Mouse (Mus musculus) midbrain, embryonic 13.5 days (tissue): Measurements from ENCODE around the gene Tysnd1. TPM values are rescaled to one million over a fixed set of nuclear protein-coding genes. Genes with fewer than 3 reads are reported as not detected.

Source experiments
- ATAC-seq: fragments of 200-750 bp; cut with Nextera tagmentation; 2 replicates; pipeline ENCODE4 v1.8.0; 2017; ENCODE audit warnings: mild to moderate bottlenecking, moderate TSS enrichment, moderate library complexity
- H3K27ac ChIP-seq: fragments of 300-500 bp; sonication (generic); 2 replicates; pipeline ENCODE4 v1.5.1; 2015; ENCODE audit warnings: inconsistent platforms, mild to moderate bottlenecking, moderate library complexity
- H3K27me3 ChIP-seq: fragments of 300-500 bp; sonication (generic); 2 replicates; pipeline ENCODE4 v1.6.1; 2015; ENCODE audit warnings: mild to moderate bottlenecking, inconsistent platforms
- H3K36me3 ChIP-seq: fragments of 300-500 bp; sonication (generic); 2 replicates; pipeline ENCODE4 v1.6.1; 2015; ENCODE audit warnings: mild to moderate bottlenecking, inconsistent platforms
- H3K4me1 ChIP-seq: fragments of 300-500 bp; sonication (generic); replicated peaks from 2 replicates; pipeline ENCODE4 v1.6.1; 2015; ENCODE audit warnings: inconsistent platforms
- H3K4me2 ChIP-seq: fragments of 300-500 bp; sonication (generic); replicated peaks from 2 replicates; pipeline ENCODE4 v1.6.1; 2015; ENCODE audit warnings: moderate library complexity, mild to moderate bottlenecking, inconsistent platforms
- H3K4me3 ChIP-seq: fragments of 300-500 bp; sonication (generic); replicated peaks from 2 replicates; pipeline ENCODE4 v1.5.1; 2015; ENCODE audit warnings: mild to moderate bottlenecking, inconsistent platforms
- H3K9ac ChIP-seq: fragments of 300-500 bp; sonication (generic); replicated peaks from 2 replicates; pipeline ENCODE4 v1.6.1; 2015; ENCODE audit warnings: mild to moderate bottlenecking, inconsistent platforms
- H3K9me3 ChIP-seq: fragments of 300-500 bp; sonication (generic); 2 replicates; pipeline ENCODE4 v1.6.1; 2016; ENCODE audit warnings: mild to moderate bottlenecking, inconsistent platforms
- WGBS: fragments of 180-500 bp; shearing (Covaris S2); methylation state at CpG from one replicate; pipeline ENCODE4 v1.1.7; 2015; 5-methylcytosine and 5-hydroxymethylcytosine counted together
- polyA plus RNA-seq: library from polyadenylated mRNA; unstranded; fragments of >200 nt; fragmentation: Nextera tagmentation; extraction: Ambion mirVana; gene quantifications from 2 replicates; pipeline ENCODE4 v1.2.1, GENCODE M21; 2015

The Tysnd1 gene
- polyA plus RNA-seq, 1 experiment from 2014 or later = 24.9 TPM

DNA sequence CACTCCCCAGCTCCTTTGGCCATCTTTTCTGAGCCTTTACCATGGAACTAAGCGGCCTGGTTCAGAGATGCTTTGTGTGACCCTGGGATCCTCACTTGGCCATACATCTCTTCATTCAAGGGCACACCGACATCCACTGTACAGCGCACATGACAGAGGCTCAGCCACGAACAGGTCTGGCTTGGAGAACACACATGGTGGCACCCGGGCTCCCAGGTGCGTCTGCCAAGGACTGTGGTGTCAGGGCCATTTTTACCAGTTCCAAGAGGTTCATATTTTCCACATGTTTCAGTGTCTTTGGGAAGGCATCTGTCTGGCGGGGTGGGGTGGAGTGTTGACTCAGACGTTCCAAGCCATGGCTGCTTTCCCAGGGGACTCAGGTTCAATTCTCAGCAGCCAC, 47.0 kb downstream of the Tysnd1 start:
- Histone ChIP-seq H3K4me3 (no peak overlapping the region), H3K4me2 (no peak overlapping the region), H3K9ac (no peak overlapping the region), H3K4me1 (no peaks in the 10 kb centered on the region), H3K9me3 (0 out of 2 replicates have a peak, but pooled peaks cover 3% of the 10 kb centered on the region), H3K27me3 (no peaks in the 10 kb centered on the region), H3K36me3 (peaks cover 100% of the 10 kb centered on the region), H3K27ac (no peak overlapping the region)
- WGBS = 95% methylated on average over 8 of the region's 8 CpGs
- ATAC-seq = no peak

DNA sequence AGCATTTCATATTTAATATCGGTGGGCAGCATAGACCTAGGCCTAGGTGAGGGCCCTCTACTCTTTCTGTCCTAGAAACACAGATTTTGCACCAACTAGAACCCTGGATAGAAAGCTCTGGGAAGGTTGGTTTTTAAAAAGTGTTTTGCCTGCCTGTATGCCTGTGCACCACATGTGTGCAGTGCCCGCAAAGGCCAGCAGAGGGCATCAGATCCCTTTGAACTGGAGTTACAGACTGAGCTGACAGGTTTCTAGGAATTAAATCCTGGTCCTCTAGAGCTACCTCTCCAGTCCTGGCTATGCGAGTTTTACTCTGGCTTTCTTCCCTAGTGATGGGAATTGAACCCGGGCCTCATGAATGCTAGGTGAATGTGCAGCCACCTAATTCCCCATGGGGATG, 49.8 kb downstream of the Tysnd1 start:
- no peak for ATAC-seq
- H3K36me3 ChIP-seq = peaks cover 98% of the 10 kb centered on the region
- H3K9ac ChIP-seq = no peak overlapping the region
- no peaks in the 10 kb centered on the region for H3K27me3 ChIP-seq
- H3K27ac ChIP-seq = no peak overlapping the region
- no peak overlapping the region for H3K4me2 ChIP-seq
- H3K9me3 ChIP-seq = 0 out of 2 replicates have a peak, but pooled peaks cover 3% of the 10 kb centered on the region
- WGBS = 89% methylated on average over 4 of the region's 4 CpGs
- no peaks in the 10 kb centered on the region for H3K4me1 ChIP-seq
- H3K4me3 ChIP-seq = no peak overlapping the region

DNA sequence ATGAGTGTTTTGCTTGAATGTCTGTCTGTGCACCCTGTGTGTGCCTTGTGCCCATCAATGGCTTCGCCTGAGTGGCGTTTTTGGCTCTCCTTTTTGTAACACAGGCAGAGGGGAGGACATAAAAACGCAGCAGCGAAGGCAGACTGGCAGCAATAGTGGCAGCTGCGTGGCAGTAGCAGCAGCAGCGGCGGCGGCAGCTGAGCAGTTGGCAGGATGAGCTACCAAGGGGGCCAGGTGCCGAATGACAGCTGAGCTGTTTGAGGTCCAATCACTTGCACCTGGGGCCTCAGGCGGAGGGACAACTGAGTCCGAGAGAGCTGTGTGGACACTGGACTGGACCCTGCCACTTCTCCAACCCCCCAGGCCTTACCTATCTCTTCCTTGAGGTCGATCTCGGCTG, 52.0 kb downstream of the Tysnd1 start:
- 94% methylated on average over 13 of the region's 13 CpGs for WGBS
- Histone ChIP-seq H3K9me3 (0 out of 2 replicates have a peak, but pooled peaks cover 3% of the 10 kb centered on the region), H3K4me2 (no peak overlapping the region), H3K27ac (no peak overlapping the region), H3K9ac (no peak overlapping the region), H3K4me3 (no peak overlapping the region), H3K27me3 (no peaks in the 10 kb centered on the region), H3K36me3 (peaks cover 98% of the 10 kb centered on the region), H3K4me1 (no peaks in the 10 kb centered on the region)
- no peak for ATAC-seq

DNA sequence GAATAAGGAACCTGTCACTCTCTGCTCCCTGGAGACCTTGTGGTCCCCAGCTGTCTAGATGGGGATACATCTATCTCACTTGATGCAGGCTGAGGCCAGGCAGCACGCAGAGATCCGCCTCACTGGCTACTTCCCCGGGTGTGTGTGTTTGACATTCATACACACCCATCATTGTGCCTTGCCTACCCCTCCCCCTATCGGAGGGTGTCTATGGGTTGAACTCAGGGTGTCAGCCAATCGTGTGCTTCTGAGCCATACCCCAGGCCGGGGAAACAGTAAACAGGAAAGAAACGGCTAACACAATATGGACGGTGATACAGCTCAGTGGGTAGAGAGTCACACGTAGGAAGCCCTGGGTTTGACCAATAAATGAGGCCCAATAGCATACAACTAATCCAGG, 54.7 kb downstream of the Tysnd1 start:
- no peak overlapping the region for H3K4me2 ChIP-seq
- 0 out of 2 replicates have a peak, but pooled peaks cover 3% of the 10 kb centered on the region for H3K9me3 ChIP-seq
- peaks cover 96% of the 10 kb centered on the region for H3K36me3 ChIP-seq
- no peaks in the 10 kb centered on the region for H3K4me1 ChIP-seq
- no peaks in the 10 kb centered on the region for H3K27me3 ChIP-seq
- H3K9ac ChIP-seq = no peak overlapping the region
- 93% methylated on average over 9 of the region's 9 CpGs for WGBS
- no peak overlapping the region for H3K4me3 ChIP-seq
- ATAC-seq = no peak
- no peak overlapping the region for H3K27ac ChIP-seq

DNA sequence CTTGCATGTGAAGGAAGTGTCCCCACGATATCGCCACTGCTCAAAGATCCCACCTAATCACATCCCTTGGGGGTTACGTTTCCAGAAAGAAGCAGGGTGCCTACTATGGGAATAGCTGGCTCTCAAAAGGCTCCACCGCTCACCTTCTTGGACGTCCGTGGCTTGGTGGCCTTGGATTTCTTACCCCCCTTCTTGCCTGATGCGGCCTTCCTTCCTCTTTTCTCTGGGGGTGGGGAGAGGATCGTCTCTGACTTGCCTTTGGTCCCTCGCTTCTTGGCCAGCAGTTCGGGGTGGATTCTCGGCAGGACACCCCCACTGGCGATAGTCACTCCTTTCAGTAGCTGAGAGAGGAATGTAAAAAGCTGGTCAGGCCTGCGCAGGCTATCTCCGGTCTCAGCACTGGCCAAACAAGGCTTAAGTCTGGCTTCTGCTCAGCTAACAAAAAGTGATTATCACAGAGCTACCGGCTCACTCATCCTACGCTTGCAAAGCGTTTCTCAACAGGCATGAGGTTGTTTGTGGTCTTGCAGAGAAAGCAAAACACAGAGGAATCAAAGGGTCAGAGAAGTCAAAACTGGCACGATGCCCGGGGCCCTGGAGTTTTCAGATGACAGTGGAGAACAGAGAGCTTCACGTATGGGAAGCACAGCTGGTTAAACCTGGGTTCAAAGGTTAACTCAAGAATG, 56.4 kb downstream of the Tysnd1 start:
- H3K4me3 ChIP-seq = no peak overlapping the region
- H3K27ac ChIP-seq = no peak overlapping the region
- WGBS = 90% methylated on average over 20 of the region's 20 CpGs
- H3K27me3 ChIP-seq = no peaks in the 10 kb centered on the region
- peaks cover 94% of the 10 kb centered on the region for H3K36me3 ChIP-seq
- H3K4me1 ChIP-seq = no peaks in the 10 kb centered on the region
- H3K9ac ChIP-seq = peak overlapping the region; percentile 10; the same call in 1 of the 2 replicates
- H3K9me3 ChIP-seq = no peaks in the 10 kb centered on the region
- ATAC-seq = no peak
- H3K4me2 ChIP-seq = no peak overlapping the region

Other genes with a start within 250 kb of the Tysnd1 start
- 75.5 and 83.2 TPM in 2 replicates for gene Eif4ebp2, start 242.9 kb upstream of the Tysnd1 start, polyA plus RNA-seq
- 15.6 and 15.9 TPM in 2 replicates for gene Lrrc20, start 219.7 kb upstream of the Tysnd1 start, polyA plus RNA-seq
- 0.81 and 0.87 TPM in 2 replicates for gene Npffr1, start 100.0 kb upstream of the Tysnd1 start, polyA plus RNA-seq
- gene Ppa1, start 47.0 kb upstream of the Tysnd1 start, polyA plus RNA-seq = 230 and 231 TPM in 2 replicates
- gene Sar1a, start 15.2 kb upstream of the Tysnd1 start, polyA plus RNA-seq = 200 and 207 TPM in 2 replicates
- gene Aifm2, start 19.7 kb downstream of the Tysnd1 start, polyA plus RNA-seq = 4.9 and 6.5 TPM in 2 replicates
- 350 and 366 TPM in 2 replicates for gene H2afy2, start 88.6 kb downstream of the Tysnd1 start, polyA plus RNA-seq